Mouse (Mus musculus) ovary, adult 10 weeks (tissue): Measurements from ENCODE around the gene Entpd5. TPM values are rescaled to one million over a fixed set of nuclear protein-coding genes. Genes with fewer than 3 reads are reported as not detected.

ENCODE experiments used
- polyA plus RNA-seq: library from polyadenylated mRNA; stranded (reverse); fragments of 350-450 nt; fragmentation: Illumina TruSeq; extraction: RNeasy Lipid Tissue Mini Kit (QIAGEN cat#74804); gene quantifications from one replicate; pipeline ENCODE4 v1.2.3, GENCODE M21; 2014

Entpd5 gene
- polyA plus RNA-seq: 30.4 TPM

DNA sequence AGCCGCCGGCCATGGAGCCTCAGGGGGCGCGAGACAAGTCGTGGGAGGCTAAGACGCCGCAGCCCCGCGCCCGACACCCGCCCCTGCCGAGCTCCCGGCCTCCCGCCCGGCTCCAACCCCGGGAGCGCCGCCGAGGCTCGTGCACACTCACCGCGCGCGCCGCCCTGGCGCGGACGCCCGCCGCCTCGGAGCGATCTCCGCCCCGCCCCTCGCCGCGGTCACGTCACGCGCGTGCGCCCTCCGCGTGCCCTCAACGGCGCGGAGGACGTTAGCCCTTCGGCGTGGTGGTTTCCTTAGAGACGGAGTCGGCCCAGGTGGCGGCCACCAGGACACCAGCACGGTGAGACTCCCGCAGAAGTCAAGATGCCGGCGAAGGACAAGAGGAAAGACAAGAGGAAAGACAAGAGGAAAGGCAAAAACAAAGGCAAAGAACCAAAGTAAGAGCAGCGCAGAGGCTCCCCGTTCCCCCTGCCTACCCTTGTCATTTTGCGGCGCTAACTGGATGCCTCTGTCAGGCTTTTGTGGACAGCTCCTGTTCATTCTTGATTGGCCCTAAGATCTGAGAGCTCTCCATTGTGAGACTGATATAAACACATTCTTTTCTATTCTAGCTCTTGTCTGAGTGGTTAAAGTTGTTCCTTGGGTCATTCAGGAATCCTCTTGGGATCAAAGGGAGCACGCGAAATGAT, at the start of gene Entpd5, which contains the start of gene Bbof1:
Gene Entpd5 (minus strand): TSS at position 211 of the 689 bp plus-strand sequence.
Gene Bbof1 (plus strand): TSS at position 253 of the 689 bp plus-strand sequence.

GRCm38 (mm10) chr12:84450718-84451646, 42.2 kb upstream of the Entpd5 start, which contains the start of the genes Aldh6a1 and Lin52:
TSS of gene Aldh6a1 (minus strand) at chr12:84451004.
TSS of gene Lin52 (plus strand) at chr12:84451422.

DNA sequence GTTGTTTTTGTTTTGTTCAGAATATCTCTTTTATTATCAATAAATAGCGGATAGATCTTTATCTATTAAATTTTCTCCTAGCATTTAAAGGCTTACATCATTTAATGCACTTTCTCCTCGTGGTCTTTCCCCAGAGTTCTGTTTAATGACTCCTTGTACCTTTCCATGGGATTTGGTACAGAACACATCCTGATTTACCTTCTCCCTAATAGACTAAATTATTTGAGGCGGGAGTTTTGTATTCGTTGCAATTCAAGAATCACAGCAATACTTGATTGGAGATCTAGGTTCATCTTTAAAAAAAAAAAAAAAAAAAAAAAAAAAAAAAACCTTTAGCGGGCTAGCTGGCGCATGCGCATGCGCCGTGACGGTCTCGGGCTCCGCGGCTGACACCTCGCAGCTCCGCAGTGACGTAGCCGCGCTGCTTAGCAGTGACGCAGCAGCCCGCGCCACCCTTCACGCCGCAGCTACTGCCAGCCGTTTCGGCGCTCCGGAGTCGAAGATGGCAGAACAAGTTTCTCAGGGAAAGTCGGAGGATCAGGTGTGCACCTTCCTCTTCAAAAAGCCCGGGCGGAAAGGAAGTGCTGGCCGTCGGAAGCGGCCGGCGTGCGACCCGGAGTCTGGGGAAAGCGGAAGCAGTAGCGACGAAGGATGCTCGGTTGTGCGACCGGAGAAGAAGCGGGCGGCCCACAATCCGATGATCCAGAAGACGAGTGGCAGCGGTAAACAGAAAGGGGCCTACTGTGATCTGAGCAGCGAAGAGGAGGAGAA, 8.2 kb upstream of the Entpd5 start, which contains the start of gene Rnf113a2:
Gene Rnf113a2 (plus strand): TSS at position 363 of the 771 bp plus-strand sequence.

DNA sequence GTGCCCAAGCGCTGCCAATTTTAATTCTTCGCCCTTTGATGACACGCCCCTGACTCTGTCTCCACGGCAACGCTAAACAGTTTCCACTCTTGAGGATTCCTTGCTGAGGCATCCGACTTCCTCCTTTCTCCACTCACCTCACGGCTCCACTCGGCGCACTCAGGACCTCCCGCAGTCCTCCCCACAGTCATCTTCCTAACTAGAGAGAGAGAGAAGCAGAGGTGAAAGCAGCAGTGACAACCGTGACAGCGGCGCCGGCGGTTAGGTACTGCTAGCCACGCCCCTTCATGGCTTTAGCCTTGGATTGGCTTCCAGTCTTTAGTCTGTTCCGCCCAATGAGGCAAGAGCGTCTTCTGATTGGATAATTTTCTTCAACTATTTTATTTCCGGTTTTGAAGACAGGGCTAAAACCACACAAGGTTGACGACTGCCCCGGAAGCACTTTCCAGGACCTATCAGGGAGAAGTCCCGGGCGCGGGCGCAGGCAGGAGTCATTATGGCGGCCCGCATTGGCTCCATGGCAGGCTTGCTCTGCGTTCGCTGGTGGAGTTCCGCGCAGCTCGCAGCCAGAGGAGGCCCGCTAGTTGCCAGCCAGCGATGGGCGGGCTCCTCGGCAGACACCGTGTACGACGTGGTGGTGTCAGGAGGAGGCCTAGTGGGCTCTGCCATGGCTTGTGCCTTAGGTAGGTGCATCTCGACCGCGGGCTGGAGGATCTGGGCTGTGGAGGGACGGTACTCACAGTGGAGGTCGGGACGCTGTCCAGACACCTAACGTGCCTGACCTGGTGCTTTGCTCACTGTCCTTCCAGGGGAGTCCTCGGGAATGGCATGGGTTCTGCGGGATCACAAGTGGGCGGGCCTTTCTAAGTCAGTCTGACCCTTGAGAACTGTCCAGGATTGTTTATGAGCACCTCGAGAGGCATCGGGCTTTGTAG, 47.0 kb downstream of the Entpd5 start, which contains the start of the genes Coq6 and Fam161b:
Gene Coq6 (plus strand): TSS at position 103 of the 935 bp plus-strand sequence.
Gene Fam161b (minus strand): TSS at position 279 of the 935 bp plus-strand sequence.

Other genes starting within 250 kb of the Entpd5 start
- 11.2 TPM for gene Elmsan1, start 190.1 kb downstream of the Entpd5 start, polyA plus RNA-seq
- gene Ptgr2, start 123.8 kb downstream of the Entpd5 start, polyA plus RNA-seq: 60.1 TPM
- 35.3 TPM for gene Zfp410, start 92.2 kb downstream of the Entpd5 start, polyA plus RNA-seq
- gene Coq6, start 47.4 kb downstream of the Entpd5 start, polyA plus RNA-seq: 2.8 TPM
- gene Fam161b, start 47.2 kb downstream of the Entpd5 start, polyA plus RNA-seq: 5.4 TPM
- 17.8 TPM for gene Bbof1, start within 50 bp of the Entpd5 start, polyA plus RNA-seq
- gene Rnf113a2, start 8.2 kb upstream of the Entpd5 start, polyA plus RNA-seq: 10.6 TPM
- gene Aldh6a1, start 42.0 kb upstream of the Entpd5 start, polyA plus RNA-seq: 228 TPM
- gene Lin52, start 42.4 kb upstream of the Entpd5 start, polyA plus RNA-seq: 23.8 TPM
- not detected for gene Vsx2, start 160.7 kb upstream of the Entpd5 start, polyA plus RNA-seq
- 1.6 TPM for gene Abcd4, start 208.4 kb upstream of the Entpd5 start, polyA plus RNA-seq
- gene Vrtn, start 232.0 kb upstream of the Entpd5 start, polyA plus RNA-seq: 0.97 TPM